Mouse (Mus musculus) embryonic facial prominence, embryonic 10.5 days (tissue): ENCODE data around the gene Cpd. TPM values are rescaled to one million over a fixed set of nuclear protein-coding genes. Genes with fewer than 3 reads are reported as not detected.
"Not testable (repeated sequence)": the region's sequence is repeated elsewhere in the genome, so short reads cannot be mapped to it uniquely, and the experiment has no call there.

ENCODE experiments used
- DNase-seq: peaks from one replicate; pipeline ENCODE4 v3.0.0-alpha.2; 2017; ENCODE audit warnings: low spot score
- H3K27ac ChIP-seq: fragments of 300-500 bp; sonication (generic); replicated peaks from 2 replicates; pipeline ENCODE4 v1.5.1; 2016; ENCODE audit warnings: mild to moderate bottlenecking
- H3K27me3 ChIP-seq: fragments of 300-500 bp; sonication (generic); replicated peaks from 2 replicates; pipeline ENCODE4 v1.6.1; 2016; ENCODE audit warnings: low read depth, mild to moderate bottlenecking; ENCODE audit not compliant: poor library complexity, severe bottlenecking
- H3K36me3 ChIP-seq: fragments of 300-500 bp; sonication (generic); replicated peaks from 2 replicates; pipeline ENCODE4 v1.6.1; 2016; ENCODE audit warnings: mild to moderate bottlenecking, moderate library complexity
- H3K4me1 ChIP-seq: fragments of 300-500 bp; sonication (generic); 2 replicates; pipeline ENCODE4 v1.6.1; 2016
- H3K4me3 ChIP-seq: fragments of 300-500 bp; sonication (generic); 2 replicates; pipeline ENCODE4 v1.5.1; 2016; ENCODE audit warnings: mild to moderate bottlenecking, moderate library complexity
- H3K9me3 ChIP-seq: fragments of 300-500 bp; sonication (generic); 2 replicates; pipeline ENCODE4 v1.6.1; 2016; ENCODE audit warnings: mild to moderate bottlenecking
- WGBS: fragments of 180-500 bp; shearing (Covaris S2); methylation state at CpG from one replicate; pipeline ENCODE4 v1.1.7; 2016; 5-methylcytosine and 5-hydroxymethylcytosine counted together
- polyA plus RNA-seq: library from polyadenylated mRNA; unstranded; fragments of >200 nt; fragmentation: Nextera tagmentation; extraction: Ambion mirVana; gene quantifications from 2 replicates; pipeline ENCODE4 v1.2.1, GENCODE M21; 2016

The Cpd gene
- polyA plus RNA-seq, 1 experiment from 2014 or later = 8.5 TPM

- no peak for DNase-seq
- Histone ChIP-seq H3K27me3 (no peaks in the 10 kb centered on the region), H3K27ac (no peak overlapping the region), H3K4me1 (no peaks in the 10 kb centered on the region), H3K4me3 (no peak overlapping the region), H3K36me3 (peaks cover 62% of the 10 kb centered on the region), H3K9me3 (no peaks in the 10 kb centered on the region)
- 91% methylated on average over 7 of the region's 7 CpGs for WGBS
Observed at GRCm38 (mm10) chr11:76808550-76808949, 38.3 kb downstream of the Cpd start.

GRCm38 (mm10) chr11:76807007-76807679 is 39.7 kb downstream of the Cpd start:
- no peaks in the 10 kb centered on the region for H3K27me3 ChIP-seq
- no peak overlapping the region for H3K27ac ChIP-seq
- no peak for DNase-seq
- 92% methylated on average over 3 of the region's 3 CpGs for WGBS
- H3K4me1 ChIP-seq = no peaks in the 10 kb centered on the region
- H3K4me3 ChIP-seq = no peak overlapping the region
- H3K9me3 ChIP-seq = no peaks in the 10 kb centered on the region
- H3K36me3 ChIP-seq = peaks cover 63% of the 10 kb centered on the region

GRCm38 (mm10) chr11:76806026-76806425 is 40.8 kb downstream of the Cpd start:
- Histone ChIP-seq H3K4me1 (no peaks in the 10 kb centered on the region), H3K36me3 (peaks cover 68% of the 10 kb centered on the region)
- 81% methylated on average over 4 of the region's 4 CpGs for WGBS

GRCm38 (mm10) chr11:76805072-76805471 is 41.7 kb downstream of the Cpd start:
- H3K27me3 ChIP-seq, H3K4me1 ChIP-seq: not testable (repeated sequence)

More at GRCm38 (mm10) chr11:76806026-76806425, 40.8 kb downstream of the Cpd start:
- no peak for DNase-seq
- H3K27me3 ChIP-seq = no peaks in the 10 kb centered on the region
- H3K4me3 ChIP-seq = no peak overlapping the region
- H3K9me3 ChIP-seq = no peaks in the 10 kb centered on the region
- no peak overlapping the region for H3K27ac ChIP-seq

GRCm38 (mm10) chr11:76803266-76803665 is 43.6 kb downstream of the Cpd start:
- Histone ChIP-seq H3K9me3 (no peaks in the 10 kb centered on the region), H3K27ac (no peak overlapping the region), H3K4me3 (no peak overlapping the region), H3K27me3 (no peaks in the 10 kb centered on the region), H3K36me3 (peaks cover 62% of the 10 kb centered on the region), H3K4me1 (no peaks in the 10 kb centered on the region)
- DNase-seq = no peak
- WGBS = 83% methylated on average over 3 of the region's 3 CpGs

More at GRCm38 (mm10) chr11:76805072-76805471, 41.7 kb downstream of the Cpd start:
- H3K27ac ChIP-seq, DNase-seq, H3K9me3 ChIP-seq, H3K4me3 ChIP-seq: not testable (repeated sequence)
- peaks cover 62% of the 10 kb centered on the region for H3K36me3 ChIP-seq
- WGBS = 93% methylated on average over 4 of the region's 4 CpGs

- Histone ChIP-seq H3K36me3 (peaks cover 60% of the 10 kb centered on the region), H3K9me3 (no peaks in the 10 kb centered on the region), H3K27me3 (no peaks in the 10 kb centered on the region), H3K4me1 (no peaks in the 10 kb centered on the region), H3K4me3 (no peak overlapping the region), H3K27ac (no peak overlapping the region)
- WGBS = 91% methylated on average over 6 of the region's 6 CpGs
- no peak for DNase-seq
Observed at GRCm38 (mm10) chr11:76797236-76797635, 49.6 kb downstream of the Cpd start.

GRCm38 (mm10) chr11:76795326-76795725 is 51.5 kb downstream of the Cpd start:
- no peaks in the 10 kb centered on the region for H3K27me3 ChIP-seq
- no peak overlapping the region for H3K4me3 ChIP-seq
- no peaks in the 10 kb centered on the region for H3K9me3 ChIP-seq
- no peak for DNase-seq
- H3K36me3 ChIP-seq = peaks cover 68% of the 10 kb centered on the region
- WGBS = 91% methylated on average over 5 of the region's 5 CpGs
- H3K4me1 ChIP-seq = no peaks in the 10 kb centered on the region
- no peak overlapping the region for H3K27ac ChIP-seq

- 95% methylated on average over 7 of the region's 7 CpGs for WGBS
- Histone ChIP-seq H3K27ac (no peak overlapping the region), H3K27me3 (no peaks in the 10 kb centered on the region), H3K9me3 (no peaks in the 10 kb centered on the region), H3K4me3 (no peak overlapping the region), H3K4me1 (no peaks in the 10 kb centered on the region), H3K36me3 (peaks cover 48% of the 10 kb centered on the region)
- no peak for DNase-seq
Observed at GRCm38 (mm10) chr11:76791331-76791730, 55.5 kb downstream of the Cpd start.

GRCm38 (mm10) chr11:76789252-76789651 is 57.6 kb downstream of the Cpd start:
- H3K27ac ChIP-seq = no peak overlapping the region
- no peak overlapping the region for H3K4me3 ChIP-seq
- H3K27me3 ChIP-seq = no peaks in the 10 kb centered on the region
- DNase-seq = peak; percentile 46
- WGBS = 92% methylated on average over 1 of the region's 1 CpGs
- no peaks in the 10 kb centered on the region for H3K4me1 ChIP-seq
- H3K9me3 ChIP-seq = no peaks in the 10 kb centered on the region
- peaks cover 55% of the 10 kb centered on the region for H3K36me3 ChIP-seq

GRCm38 (mm10) chr11:76775533-76775932 is 71.3 kb downstream of the Cpd start:
- Histone ChIP-seq H3K27me3 (no peaks in the 10 kb centered on the region), H3K27ac (no peak overlapping the region), H3K4me3 (no peak overlapping the region), H3K9me3 (no peaks in the 10 kb centered on the region), H3K36me3 (peaks cover 11% of the 10 kb centered on the region; the same call in 1 of the 2 replicates), H3K4me1 (no peaks in the 10 kb centered on the region)
- 85% methylated on average over 8 of the region's 8 CpGs for WGBS
- no peak for DNase-seq

- Histone ChIP-seq H3K4me3 (no peak overlapping the region), H3K36me3 (no peaks in the 10 kb centered on the region), H3K27me3 (no peaks in the 10 kb centered on the region), H3K4me1 (no peaks in the 10 kb centered on the region), H3K27ac (no peak overlapping the region), H3K9me3 (no peaks in the 10 kb centered on the region)
- DNase-seq = no peak
- WGBS = 77% methylated on average over 3 of the region's 3 CpGs
Observed at GRCm38 (mm10) chr11:76773811-76774210, 73.0 kb downstream of the Cpd start.

GRCm38 (mm10) chr11:76770566-76770965 is 76.3 kb downstream of the Cpd start:
- WGBS = 89% methylated on average over 5 of the region's 5 CpGs

GRCm38 (mm10) chr11:76763741-76764122 is 83.1 kb downstream of the Cpd start:
- WGBS = 13% methylated on average over 4 of the region's 4 CpGs
- peaks cover 24% of the 10 kb centered on the region for H3K36me3 ChIP-seq
- no peak overlapping the region for H3K27ac ChIP-seq
- DNase-seq = no peak
- H3K9me3 ChIP-seq = no peaks in the 10 kb centered on the region
- peaks cover 8% of the 10 kb centered on the region for H3K4me1 ChIP-seq
- H3K4me3 ChIP-seq = peak overlapping the region; percentile 76
- no peaks in the 10 kb centered on the region for H3K27me3 ChIP-seq

More at GRCm38 (mm10) chr11:76770566-76770965, 76.3 kb downstream of the Cpd start:
- Histone ChIP-seq H3K27ac (no peak overlapping the region), H3K4me1 (no peaks in the 10 kb centered on the region), H3K4me3 (no peak overlapping the region), H3K27me3 (no peaks in the 10 kb centered on the region), H3K36me3 (no peaks in the 10 kb centered on the region), H3K9me3 (no peaks in the 10 kb centered on the region)
- DNase-seq = no peak
